Mouse (Mus musculus) urinary bladder, adult 18-20 months (tissue): Measurements from ENCODE around the gene St3gal3.
A peak's percentile ranks its signal among the peaks of the same experiment; 100 is the strongest.

Experiments used
- DNase-seq, 2 experiments: peaks; one replicate each; pipeline ENCODE4 v3.0.0; 2022; ENCODE audit warnings: low spot score in 2 of 2, mixed read lengths in 2 of 2

The St3gal3 gene

GRCm38 (mm10) chr4:118134485-118135365 is at the start of gene St3gal3:
St3gal3 (minus strand) TSS chr4:118134914.
- peak; percentile 90 to 91 for DNase-seq

GRCm38 (mm10) chr4:118180301-118181080 is 45.8 kb upstream of the St3gal3 start:
- no peak for DNase-seq

DNA sequence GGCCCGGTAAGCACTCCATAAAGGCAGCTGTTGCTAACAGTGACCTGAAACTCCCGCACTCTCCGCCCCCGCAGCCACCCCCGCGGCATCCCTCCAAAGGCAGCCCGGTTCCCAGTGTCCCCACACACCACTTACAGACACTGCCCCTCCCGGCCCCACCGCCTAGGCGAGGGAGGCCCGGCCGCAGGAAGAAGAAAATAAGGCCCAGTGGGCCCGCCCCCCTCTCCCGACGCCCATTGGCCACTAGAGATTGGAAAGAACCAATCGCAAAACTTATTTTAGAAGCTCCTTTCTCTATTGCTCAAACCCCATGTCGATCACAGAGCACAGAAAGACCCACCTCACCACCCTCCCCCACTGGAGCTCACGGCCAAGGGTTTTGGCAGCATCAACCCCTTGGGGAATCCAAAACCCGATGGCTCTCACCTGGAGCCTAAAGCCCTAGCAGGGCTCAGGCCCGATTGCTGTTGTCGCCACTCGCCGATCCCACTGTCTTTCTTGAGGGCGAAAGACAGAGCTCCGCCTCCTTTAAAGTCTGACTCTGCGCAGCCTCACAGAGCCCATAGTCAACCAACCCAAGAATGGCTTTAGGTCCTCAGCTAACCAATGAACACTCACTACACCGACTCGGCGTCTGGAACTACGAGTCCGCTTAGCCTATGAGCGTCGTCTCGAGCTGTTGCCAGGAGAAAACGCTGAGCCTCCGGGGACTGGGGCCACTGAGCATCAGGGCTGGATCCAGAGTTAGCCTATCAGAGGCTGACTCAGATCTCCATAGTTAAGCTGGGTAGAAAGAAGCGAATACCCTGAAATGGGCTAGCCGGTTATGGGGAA is 45.0 kb upstream of the St3gal3 start, which contains the start of gene Kdm4a:
Gene Kdm4a (minus strand): TSS at position 577 of the 834 bp plus-strand sequence.
- peak; percentile 83 to 91 for DNase-seq

DNA sequence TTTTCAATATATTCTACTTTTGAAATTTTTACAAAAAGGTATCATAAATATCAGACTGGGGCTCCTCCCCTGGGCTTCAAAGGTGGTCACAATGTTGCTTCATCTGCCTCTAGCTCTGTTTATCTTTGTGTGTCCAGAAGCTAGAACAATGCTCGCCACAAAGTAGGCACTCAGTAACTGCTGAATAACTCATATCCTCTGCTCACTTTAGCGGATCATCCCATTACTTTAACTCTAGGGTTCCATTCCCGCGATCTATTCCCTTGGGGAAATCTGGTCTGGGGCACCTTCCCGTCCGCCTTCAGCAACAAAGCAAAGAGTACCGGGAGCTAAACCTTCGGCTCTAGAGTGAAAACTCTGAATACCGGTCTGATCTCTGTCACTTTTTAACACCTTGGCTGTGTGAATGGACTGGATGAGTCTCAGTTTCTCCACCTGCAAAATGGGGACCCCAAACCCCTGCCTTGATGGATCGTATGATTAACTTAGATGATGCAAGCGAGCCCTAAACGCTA is 44.3 kb upstream of the St3gal3 start:
- DNase-seq: no peak

DNA sequence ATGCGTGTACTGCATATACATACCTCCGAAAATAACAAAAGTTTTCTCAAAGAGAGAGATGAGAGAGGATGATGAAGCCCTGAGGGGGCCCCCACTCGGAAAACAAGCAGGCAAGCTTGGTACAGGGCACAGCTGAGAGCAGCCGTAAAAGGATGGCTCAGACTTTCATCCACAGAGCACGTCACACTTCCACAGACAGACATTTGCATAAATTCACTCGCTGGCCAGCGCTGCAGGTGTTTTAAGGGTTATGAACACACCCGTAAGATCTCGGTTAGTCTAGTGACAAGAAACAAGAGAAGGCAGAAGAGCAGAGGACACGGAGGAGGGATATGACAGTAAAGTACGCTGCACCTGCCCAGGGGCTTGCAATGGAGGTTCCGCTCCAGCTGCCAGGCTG is 37.7 kb upstream of the St3gal3 start:
- DNase-seq: no peak

- no peak for DNase-seq
Measured at GRCm38 (mm10) chr4:118171006-118171405, 36.3 kb upstream of the St3gal3 start.

DNA sequence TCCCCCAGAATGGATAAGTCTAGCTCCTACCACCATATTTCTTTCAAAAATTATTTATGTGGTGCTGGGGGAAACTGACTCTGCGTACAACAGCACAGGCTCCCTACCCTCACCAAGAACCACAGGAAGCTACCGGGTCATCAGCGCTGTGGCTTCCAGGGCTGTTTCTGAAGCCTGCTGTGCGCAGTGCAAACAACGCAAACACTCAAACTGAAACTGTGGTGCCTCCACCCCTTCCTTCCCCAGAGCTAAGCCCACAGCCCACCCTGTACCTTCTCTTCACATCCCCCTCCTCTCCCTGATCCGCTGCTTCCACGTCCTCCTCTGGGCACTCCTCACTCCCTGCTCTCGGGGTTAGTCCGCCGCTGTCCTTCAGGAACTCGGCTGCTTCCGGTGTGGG is 27.4 kb upstream of the St3gal3 start:
- no peak for DNase-seq

GRCm38 (mm10) chr4:118157666-118158065 is 23.0 kb upstream of the St3gal3 start:
- no peak for DNase-seq

DNA sequence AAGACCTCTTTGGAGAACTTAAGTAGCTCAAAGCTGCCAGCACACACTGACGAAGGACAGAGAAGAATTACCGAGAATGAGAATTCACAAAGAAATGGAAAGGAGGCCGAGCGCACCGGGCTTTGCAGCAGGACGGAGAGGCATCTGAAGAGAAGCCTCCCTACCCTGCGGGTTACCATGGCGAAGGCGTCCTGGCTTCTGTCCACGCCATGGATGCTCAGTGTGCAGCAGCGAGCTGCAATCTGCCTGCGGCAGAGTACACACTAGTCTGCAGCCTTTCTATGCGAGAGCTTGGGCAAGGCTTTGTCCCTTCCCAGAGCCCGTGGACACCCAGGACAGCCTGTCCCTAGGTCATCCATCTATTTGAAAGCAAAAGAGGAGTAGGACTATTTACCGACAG is 21.8 kb upstream of the St3gal3 start:
- DNase-seq: no peak

GRCm38 (mm10) chr4:118154889-118155288 is 20.2 kb upstream of the St3gal3 start:
- DNase-seq: no peak

- no peak for DNase-seq
Measured at GRCm38 (mm10) chr4:118152020-118152785, 17.5 kb upstream of the St3gal3 start.

- no peak for DNase-seq
Measured at GRCm38 (mm10) chr4:118150804-118151203, 16.1 kb upstream of the St3gal3 start.

GRCm38 (mm10) chr4:118149956-118150680 is 15.4 kb upstream of the St3gal3 start:
- DNase-seq: no peak

DNA sequence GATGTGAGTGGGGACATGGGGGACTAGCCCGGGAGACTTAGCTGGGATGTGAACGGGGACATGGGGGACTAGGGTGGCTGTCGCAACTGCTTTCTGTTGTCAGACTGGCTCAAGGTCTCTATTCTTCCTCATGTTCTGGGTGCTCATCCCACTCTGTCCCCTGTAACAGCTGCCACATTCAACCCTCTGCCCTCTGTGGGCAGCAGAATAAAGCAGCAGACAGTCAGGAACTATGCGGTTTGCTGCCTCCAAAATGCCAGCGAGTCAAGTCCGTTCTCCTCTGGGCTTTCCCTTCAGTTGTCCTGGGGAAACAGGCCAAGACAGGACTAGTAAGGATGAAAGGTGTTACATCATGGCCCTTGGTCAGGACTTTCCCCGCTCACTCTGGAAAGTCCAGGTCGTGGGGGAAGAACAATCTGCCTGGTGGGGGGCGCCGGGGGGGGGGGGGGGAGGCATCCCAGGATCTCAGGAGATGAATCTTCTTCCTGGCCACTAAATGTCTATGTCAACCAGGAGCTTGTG is 14.4 kb upstream of the St3gal3 start:
- no peak for DNase-seq

DNA sequence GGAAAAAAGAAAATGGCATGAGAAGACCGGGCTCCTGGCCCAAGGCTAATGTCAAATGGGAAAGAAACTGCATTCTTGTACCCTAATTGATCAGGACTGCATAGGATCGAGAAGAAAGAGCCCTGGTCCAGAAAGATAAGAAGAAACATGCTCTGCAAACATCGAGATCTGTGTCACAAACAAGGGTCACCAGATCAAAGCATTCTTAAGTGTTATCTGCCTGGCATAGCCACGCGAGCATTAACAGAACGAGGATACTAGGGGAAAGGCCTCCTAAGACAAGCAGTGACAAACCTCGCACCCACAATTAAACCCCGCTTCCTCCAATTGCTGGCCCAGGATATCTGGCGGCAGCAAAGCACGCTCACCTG is 13.6 kb upstream of the St3gal3 start:
- no peak for DNase-seq

GRCm38 (mm10) chr4:118147547-118148316 is 13.0 kb upstream of the St3gal3 start:
- no peak for DNase-seq

DNA sequence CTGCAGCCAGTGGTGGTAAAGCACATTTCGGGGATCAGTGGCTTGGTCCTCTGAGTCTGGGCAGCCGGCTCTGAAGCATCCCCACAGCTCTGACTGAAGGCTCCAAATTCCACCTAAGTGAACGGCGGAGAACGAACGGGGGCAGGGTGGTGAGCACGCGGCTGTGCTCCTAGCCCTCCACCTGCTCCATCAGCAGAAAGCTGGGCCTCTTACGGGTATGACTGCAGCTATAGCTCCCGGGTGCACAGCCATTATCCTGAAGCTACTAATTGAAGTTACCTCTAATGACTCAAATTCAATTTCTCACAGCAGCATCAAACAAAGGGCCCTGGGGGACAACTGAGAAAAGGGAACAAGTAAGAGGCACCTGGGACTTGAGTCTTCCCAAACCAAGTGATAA is 12.4 kb upstream of the St3gal3 start:
- DNase-seq: no peak

DNA sequence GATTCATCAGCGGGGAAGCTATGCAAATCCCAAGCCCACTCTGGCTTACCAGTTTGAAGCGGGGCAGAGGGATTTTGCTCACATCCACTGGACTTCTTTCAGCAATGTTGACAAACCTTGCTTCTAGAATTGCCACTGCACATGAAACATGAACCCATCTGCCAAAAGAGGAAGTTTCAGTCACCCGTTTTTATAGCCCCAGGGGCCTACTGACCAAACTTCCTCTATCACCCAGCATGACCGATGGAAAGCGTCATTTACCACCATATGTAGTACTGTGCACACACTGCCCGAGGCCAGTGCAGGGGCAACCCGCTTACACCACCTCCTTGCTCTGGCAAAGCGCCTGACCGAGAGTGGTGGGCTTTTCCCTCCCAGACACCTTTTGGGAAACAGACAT is 9.6 kb upstream of the St3gal3 start:
- DNase-seq: no peak

GRCm38 (mm10) chr4:118143679-118144078 is 9.0 kb upstream of the St3gal3 start:
- no peak for DNase-seq
